Mouse (Mus musculus) lung, postnatal 10 days (tissue): ENCODE results near the gene Gm20855.
"Not testable (repeated sequence)": the region's sequence is repeated elsewhere in the genome, so short reads cannot be mapped to it uniquely, and the experiment has no call there.

Experiments
- DNase-seq: peaks from one replicate; pipeline ENCODE4 v3.0.0; 2021

The Gm20855 gene

GRCm38 (mm10) chrY:35131733-35132132 is at the start of gene Gm20855:
Gene Gm20855, minus strand, starts transcription at chrY:35131833.
- DNase-seq: not testable (repeated sequence)
